In the genomic region with DNA sequence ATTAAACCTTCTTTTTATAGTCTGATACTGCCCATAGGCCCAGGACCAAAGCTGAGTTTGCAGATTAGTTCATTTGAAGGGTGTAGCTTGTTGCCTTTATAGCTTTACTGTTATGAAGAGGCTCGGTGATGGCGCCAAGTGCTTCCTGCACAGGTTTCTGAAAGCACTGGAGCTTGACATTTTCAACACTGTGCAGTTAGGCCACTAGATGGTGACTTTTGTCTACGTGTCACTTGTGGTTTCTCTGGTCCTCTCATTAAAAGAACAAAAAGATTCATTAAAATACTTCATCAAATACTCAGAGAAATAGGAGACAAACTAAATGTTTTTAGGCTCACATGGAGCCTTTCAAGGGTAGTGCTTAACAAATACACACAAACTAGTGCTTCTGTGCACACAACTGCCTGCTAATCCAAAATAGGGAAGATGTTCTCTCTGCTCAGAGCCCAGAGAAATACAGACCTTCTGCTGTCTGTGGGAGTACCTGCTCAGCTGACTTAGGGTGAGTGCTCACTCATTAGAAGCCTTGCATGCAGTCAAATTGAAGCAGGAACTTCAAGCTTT, we compare ENCODE assay signal across 10 mouse cellular contexts. TPM values are rescaled to one million over a fixed set of nuclear protein-coding genes. Genes with fewer than 3 reads are reported as not detected.
A peak's percentile ranks its signal among the peaks of the same experiment; 100 is the strongest.
DNase-seq lines count a peak whose midpoint lies in the region; ATAC-seq and TF ChIP-seq lines count a peak whose summit lies in the region.
"Had no signal": no experiment of that assay in that cellular context is flagged by ENCODE, and none has a peak within 500 bp of the region (broad histone marks: within the 10 kb centered on the region; RNA-seq: fewer than 3 reads in every experiment).

No protein-coding gene starts in this region.

- intact Hi-C loops in left cerebral cortex, adult 2 months (cut with DNase I) = loop anchor here (1.0 kb wide), 1 partner anchor 93 kb away; no protein-coding TSS in a partner anchor

- H3K4me3 ChIP-seq in forebrain, embryonic 15.5 days = no peak overlapping the region
- H3K4me3 ChIP-seq in forebrain, embryonic 16.5 days (replicated peaks; ENCODE audit: low read length) = no peak overlapping the region
- H3K4me3 ChIP-seq in left cerebral cortex, adult 2 months = no peak overlapping the region
- H3K4me3 ChIP-seq: limb, embryonic 10.5 days had no signal

- TF ChIP-seq POLR2A in brain, embryonic 14.5 days (IDR thresholded peaks at IDR 0.05; ENCODE audit: borderline replicate concordance, extremely low read depth, insufficient read depth, insufficient read length, poor library complexity, severe bottlenecking) = no peak

- H3K27ac ChIP-seq in forebrain, embryonic 15.5 days (replicated peaks) = no peak overlapping the region
- H3K27ac ChIP-seq in forebrain, embryonic 16.5 days (ENCODE audit: low read length) = no peak overlapping the region
- H3K27ac ChIP-seq in left cerebral cortex, adult 2 months = no peak overlapping the region
- H3K27ac ChIP-seq: limb, embryonic 10.5 days had no signal

- no peak overlapping the region for H3K4me2 ChIP-seq in forebrain, embryonic 15.5 days (replicated peaks)
- no peak overlapping the region for H3K4me2 ChIP-seq in forebrain, embryonic 16.5 days (ENCODE audit: low read length)

- no peaks in the 10 kb centered on the region for H3K4me1 ChIP-seq in forebrain, embryonic 15.5 days
- H3K4me1 ChIP-seq in forebrain, embryonic 16.5 days (replicated peaks; ENCODE audit: control insufficient read depth, insufficient read depth, low read length) = no peaks in the 10 kb centered on the region
- H3K4me1 ChIP-seq: limb, embryonic 10.5 days had no signal

- H3K36me3 ChIP-seq in forebrain, embryonic 15.5 days = no peaks in the 10 kb centered on the region
- no peaks in the 10 kb centered on the region for H3K36me3 ChIP-seq in forebrain, embryonic 16.5 days (ENCODE audit: control insufficient read depth, insufficient read depth)
- H3K36me3 ChIP-seq: limb, embryonic 10.5 days had no signal

- H3K27me3 ChIP-seq in forebrain, embryonic 15.5 days = no peaks in the 10 kb centered on the region
- H3K27me3 ChIP-seq in forebrain, embryonic 16.5 days (replicated peaks; ENCODE audit: control insufficient read depth, insufficient read depth, low read length) = no peaks in the 10 kb centered on the region

- H3K9ac ChIP-seq in forebrain, embryonic 15.5 days (replicated peaks) = no peak overlapping the region
- no peak overlapping the region for H3K9ac ChIP-seq in forebrain, embryonic 16.5 days (replicated peaks; ENCODE audit: low read depth, low read length)

- 62% methylated on average over 3 of the region's 3 CpGs for WGBS in forebrain, embryonic 15.5 days
- 54% methylated on average over 3 of the region's 3 CpGs for WGBS in forebrain, embryonic 16.5 days

- TF ChIP-seq CTCF in left cerebral cortex, adult 2 months (IDR thresholded peaks at IDR 0.05) = peak; percentile 47
- TF ChIP-seq CTCF in brain, embryonic 14.5 days (IDR thresholded peaks at IDR 0.05; ENCODE audit: borderline replicate concordance, extremely low read depth, insufficient read depth, insufficient read length) = peak; percentile 27; the same call in 1 of the 2 replicates

- DNase-seq in left cerebral cortex, adult 2 months (ENCODE audit: extremely low spot score in 1 of 2, low spot score in 2 of 2) = no peak
- DNase-seq in left cerebral cortex, adult 8-10 months (ENCODE audit: low spot score in 2 of 2) = no peak
- DNase-seq in A20 (ENCODE audit: low read depth, low spot score) = peak; percentile 83
- peak; percentile 50 for DNase-seq in brain, embryonic 14.5 days (ENCODE audit: low read depth)
- no peak for DNase-seq in right cerebral cortex, postnatal 4 days
- DNase-seq in left cerebral cortex, adult 9 months (ENCODE audit: low spot score in 2 of 2) = no peak
- DNase-seq: gastrocnemius, postnatal 10 days had no signal

- ATAC-seq in forebrain, embryonic 15.5 days (replicated peaks) = 0 out of 2 replicates have a peak, but pooled peaks have one; percentile 51
- ATAC-seq in forebrain, embryonic 16.5 days = no peak

- no peaks in the 10 kb centered on the region for H3K9me3 ChIP-seq in forebrain, embryonic 15.5 days
- H3K9me3 ChIP-seq in forebrain, embryonic 16.5 days (ENCODE audit: control insufficient read depth, low read length) = no peaks in the 10 kb centered on the region
- H3K9me3 ChIP-seq: limb, embryonic 10.5 days had no signal

RNA-seq across cellular contexts. Expression of gene Ildr1, which starts 30.2 kb away (rescaled TPM):
- 0.06 and 0.17 TPM in 2 replicates for polyA plus RNA-seq in forebrain, embryonic 15.5 days (2015; fragmentation: Nextera tagmentation; extraction: Ambion mirVana)
- polyA plus RNA-seq in forebrain, embryonic 16.5 days (2015; fragmentation: Nextera tagmentation; extraction: Ambion mirVana) = 0.17 and 0.19 TPM in 2 replicates
- total RNA-seq in left cerebral cortex, adult 2 months (2021) = under 1 TPM; 0.23 to 0.47 TPM
- total RNA-seq in left cerebral cortex, adult 8-10 months (2022) = under 1 TPM; 0.13 to 0.57 (median 0.20) TPM
- 0.05 and 0.14 TPM in 2 replicates for polyA plus RNA-seq in brain, embryonic 14.5 days (2012; rRNA removed)

RNA-seq across cellular contexts. Expression of gene Cd86, which starts 58.1 kb away (rescaled TPM):
- 1.1 and 1.6 TPM in 2 replicates for polyA plus RNA-seq in forebrain, embryonic 15.5 days (2015; fragmentation: Nextera tagmentation; extraction: Ambion mirVana)
- 1.1 and 1.9 TPM in 2 replicates for polyA plus RNA-seq in forebrain, embryonic 16.5 days (2015; fragmentation: Nextera tagmentation; extraction: Ambion mirVana)
- 1 to 10 TPM; 1.6 to 1.7 TPM for total RNA-seq in left cerebral cortex, adult 2 months (2021)
- 1 to 10 TPM in 3 of 4 experiments, under 1 TPM in 1; 0.74 to 3.8 (median 2.3) TPM for total RNA-seq in left cerebral cortex, adult 8-10 months (2022)
- 0.83 and 1.1 TPM in 2 replicates for polyA plus RNA-seq in brain, embryonic 14.5 days (2012; rRNA removed)

Comparison
In these comparisons a context has a peak if more than half of its experiments do, and no peak if none do; other contexts are left out.
1. DNase-seq: peak in A20 (single experiment) and brain, embryonic 14.5 days (single experiment); none in left cerebral cortex, adult 2 months (0 of 2), left cerebral cortex, adult 8-10 months (0 of 2), right cerebral cortex, postnatal 4 days (single experiment) and left cerebral cortex, adult 9 months (0 of 2).